Mouse (Mus musculus) retina, postnatal 1 day (tissue): ENCODE data around the gene Rccd1.
"Not testable (repeated sequence)": the region's sequence is repeated elsewhere in the genome, so short reads cannot be mapped to it uniquely, and the experiment has no call there.

ENCODE experiments used
- DNase-seq: peaks from one replicate; pipeline ENCODE4 v3.0.0-alpha.2; 2012

The Rccd1 gene

GRCm38 (mm10) chr7:80343270-80344018, 19.2 kb upstream of the Rccd1 start:
- no peak for DNase-seq

- DNase-seq: peak; percentile 97
These were observed 18.6 kb upstream of the Rccd1 start, which contains the start of gene Hddc3 for GRCm38 (mm10) chr7:80342858-80343257. Gene Hddc3, plus strand, starts transcription at chr7:80343104.

GRCm38 (mm10) chr7:80341793-80342192, 17.5 kb upstream of the Rccd1 start:
- peak; percentile 22 for DNase-seq

GRCm38 (mm10) chr7:80340793-80341192, 16.5 kb upstream of the Rccd1 start, which contains the start of gene Unc45a:
Gene Unc45a, minus strand, starts transcription at chr7:80341005.
- peak; percentile 87 for DNase-seq

- peak; percentile 98 for DNase-seq
These were observed 15.8 kb upstream of the Rccd1 start for GRCm38 (mm10) chr7:80339793-80340628.

GRCm38 (mm10) chr7:80339371-80339770, 15.1 kb upstream of the Rccd1 start:
- DNase-seq: peak; percentile 78

- no peak for DNase-seq
These were observed 12.7 kb upstream of the Rccd1 start for GRCm38 (mm10) chr7:80336932-80337331.

GRCm38 (mm10) chr7:80334848-80335247, 10.6 kb upstream of the Rccd1 start:
- DNase-seq: no peak

- DNase-seq: no peak
These were observed 7.2 kb upstream of the Rccd1 start for GRCm38 (mm10) chr7:80331433-80331832.

GRCm38 (mm10) chr7:80330278-80330677, 6.0 kb upstream of the Rccd1 start:
- DNase-seq: no peak

- DNase-seq: no peak
These were observed 1.8 kb upstream of the Rccd1 start for GRCm38 (mm10) chr7:80326076-80326475.

- DNase-seq: no peak
These were observed 1.1 kb upstream of the Rccd1 start for GRCm38 (mm10) chr7:80325292-80325868.

- not testable (repeated sequence) for DNase-seq
These were observed 514 bp upstream of the Rccd1 start for GRCm38 (mm10) chr7:80324816-80325119.

- no peak for DNase-seq
These were observed 918 bp downstream of the Rccd1 start for GRCm38 (mm10) chr7:80323336-80323735.

- no peak for DNase-seq
These were observed 4.3 kb downstream of the Rccd1 start for GRCm38 (mm10) chr7:80319846-80320496.

GRCm38 (mm10) chr7:80318670-80319069, 5.6 kb downstream of the Rccd1 start:
- no peak for DNase-seq

- no peak for DNase-seq
These were observed 6.7 kb downstream of the Rccd1 start for GRCm38 (mm10) chr7:80317439-80318115.

GRCm38 (mm10) chr7:80315733-80316132, 8.5 kb downstream of the Rccd1 start:
- no peak for DNase-seq

- no peak for DNase-seq
These were observed 13.5 kb downstream of the Rccd1 start for GRCm38 (mm10) chr7:80310771-80311170.

GRCm38 (mm10) chr7:80307766-80308165, 16.5 kb downstream of the Rccd1 start:
- no peak for DNase-seq

- no peak for DNase-seq
These were observed 22.7 kb downstream of the Rccd1 start for GRCm38 (mm10) chr7:80301522-80301921.

- no peak for DNase-seq
These were observed 24.7 kb downstream of the Rccd1 start for GRCm38 (mm10) chr7:80299568-80299967.

- DNase-seq: no peak
These were observed 25.5 kb downstream of the Rccd1 start for GRCm38 (mm10) chr7:80298754-80299153.
